Mouse (Mus musculus) left cerebral cortex, postnatal 25 days (tissue): ENCODE data around the gene Rab6b. TPM values are rescaled to one million over a fixed set of nuclear protein-coding genes. Genes with fewer than 3 reads are reported as not detected.
"Not testable (repeated sequence)": the region's sequence is repeated elsewhere in the genome, so short reads cannot be mapped to it uniquely, and the experiment has no call there.

ENCODE experiments used
- DNase-seq, 2 experiments: peaks; one replicate each; pipeline ENCODE4 v3.0.0; 2022; ENCODE audit warnings: low spot score in 2 of 2, mixed read lengths in 1 of 2
- intact Hi-C: fragments of 180-260 bp; cut with DNase I; formaldehyde crosslinking; loops from one replicate; pipeline ENCODE4 v1.15.1; 2025
- total RNA-seq, 2 experiments: library from RNA; stranded (reverse); gene quantifications; 2 replicates each; pipeline ENCODE4 v1.2.3; 2021

Rab6b gene
- total RNA-seq, 2 experiments from 2014 or later, result 629 to 631 TPM

GRCm38 (mm10) chr9:103091039-103091883 lies 20.3 kb upstream of the Rab6b start:
- DNase-seq, result no peak
- intact Hi-C loops, result loop anchor here (5.0 kb wide), 4 partner anchors 79 to 211 kb away; no protein-coding TSS in a partner anchor

- intact Hi-C loops, result loop anchor here (2.0 to 5.0 kb wide), 5 partner anchors 17 to 210 kb away; no protein-coding TSS in a partner anchor
- peak; percentile 81 to 83 for DNase-seq
These were observed 19.3 kb upstream of the Rab6b start for GRCm38 (mm10) chr9:103092248-103092647.

- DNase-seq, result peak in 1 of 2 experiments; percentile 18
- intact Hi-C loops, result loop anchor here (2.0 to 5.0 kb wide), 5 partner anchors 15 to 209 kb away; no protein-coding TSS in a partner anchor
These were observed 17.9 kb upstream of the Rab6b start for GRCm38 (mm10) chr9:103093681-103094080.

- DNase-seq, result not testable (repeated sequence)
- intact Hi-C loops, result loop anchor here (2.0 kb wide), 1 partner anchor 16 kb away; no protein-coding TSS in a partner anchor
These were observed 3.2 kb upstream of the Rab6b start for GRCm38 (mm10) chr9:103108341-103108798.

GRCm38 (mm10) chr9:103108943-103109670 lies 2.5 kb upstream of the Rab6b start:
- intact Hi-C loops, result loop anchor here (2.0 kb wide), 1 partner anchor 16 kb away; no protein-coding TSS in a partner anchor
- peak in 1 of 2 experiments; percentile 86 for DNase-seq

- intact Hi-C loops, result loop anchor here (2.0 kb wide), 1 partner anchor 17 kb away; no protein-coding TSS in a partner anchor
- DNase-seq, result no peak
These were observed 1.7 kb upstream of the Rab6b start for GRCm38 (mm10) chr9:103109911-103110310.

GRCm38 (mm10) chr9:103110727-103111501 lies 673 bp upstream of the Rab6b start:
- intact Hi-C loops, result loop anchor here (1.0 kb wide), 1 partner anchor 23 kb away; no protein-coding TSS in a partner anchor

GRCm38 (mm10) chr9:103112471-103113271 lies 1.1 kb downstream of the Rab6b start:
- intact Hi-C loops, result loop anchor here (2.0 kb wide), 1 partner anchor 34 kb away; no protein-coding TSS in a partner anchor
- DNase-seq, result peak in 1 of 2 experiments; percentile 54

More at GRCm38 (mm10) chr9:103110727-103111501, 673 bp upstream of the Rab6b start:
- DNase-seq, result no peak

- peak in 1 of 2 experiments; percentile 88 for DNase-seq
- intact Hi-C loops, result loop anchor here (2.0 kb wide), 1 partner anchor 33 kb away; no protein-coding TSS in a partner anchor
These were observed 1.8 kb downstream of the Rab6b start for GRCm38 (mm10) chr9:103113351-103113750.

- intact Hi-C loops, result no loop called here
- DNase-seq, result no peak
These were observed 2.7 kb downstream of the Rab6b start for GRCm38 (mm10) chr9:103114326-103114725.

- intact Hi-C loops, result no loop called here
- no peak for DNase-seq
These were observed 3.3 kb downstream of the Rab6b start for GRCm38 (mm10) chr9:103114901-103115300.

- intact Hi-C loops, result no loop called here
- no peak for DNase-seq
These were observed 5.4 kb downstream of the Rab6b start for GRCm38 (mm10) chr9:103116941-103117340.

- intact Hi-C loops, result no loop called here
- no peak for DNase-seq
These were observed 5.9 kb downstream of the Rab6b start for GRCm38 (mm10) chr9:103117495-103117894.

GRCm38 (mm10) chr9:103117951-103118350 lies 6.4 kb downstream of the Rab6b start:
- DNase-seq, result no peak
- intact Hi-C loops, result no loop called here

GRCm38 (mm10) chr9:103118651-103119275 lies 7.2 kb downstream of the Rab6b start:
- intact Hi-C loops, result no loop called here
- no peak for DNase-seq

- intact Hi-C loops, result no loop called here
- DNase-seq, result no peak
These were observed 8.2 kb downstream of the Rab6b start for GRCm38 (mm10) chr9:103119781-103120180.

- intact Hi-C loops, result no loop called here
- DNase-seq, result no peak
These were observed 8.6 kb downstream of the Rab6b start for GRCm38 (mm10) chr9:103120231-103120630.

GRCm38 (mm10) chr9:103121546-103121945 lies 10.0 kb downstream of the Rab6b start:
- DNase-seq, result no peak
- intact Hi-C loops, result no loop called here
